Comparison of ENCODE assay signal across 7 mouse cellular contexts in genomic region chr2:66408456-66408855, GRCm38 (mm10). TPM values are rescaled to one million over a fixed set of nuclear protein-coding genes. Genes with fewer than 3 reads are reported as not detected.
DNase-seq lines count a peak whose midpoint lies in the region; ATAC-seq and TF ChIP-seq lines count a peak whose summit lies in the region.

No protein-coding gene starts in this region.

- DNase-seq in lung, postnatal 36 days, result no peak
- DNase-seq in thymus, postnatal 14 days, result no peak
- no peak for DNase-seq in adrenal gland, postnatal 10 days

- no peak for TF ChIP-seq CTCF in intestine, postnatal 0 days (IDR thresholded peaks at IDR 0.05; ENCODE audit: low read depth)

- no peaks in the 10 kb centered on the region for H3K36me3 ChIP-seq in lung, embryonic 16.5 days (ENCODE audit: control insufficient read depth, insufficient read depth, low read length)
- no peaks in the 10 kb centered on the region for H3K36me3 ChIP-seq in embryonic facial prominence, embryonic 12.5 days
- no peaks in the 10 kb centered on the region for H3K36me3 ChIP-seq in intestine, postnatal 0 days (ENCODE audit: control insufficient read depth, insufficient read depth)
- H3K36me3 ChIP-seq in neural tube, embryonic 14.5 days (ENCODE audit: control insufficient read depth, insufficient read depth, low read length), result no peaks in the 10 kb centered on the region

- no peaks in the 10 kb centered on the region for H3K9me3 ChIP-seq in lung, embryonic 16.5 days (ENCODE audit: control insufficient read depth, low read length)
- H3K9me3 ChIP-seq in embryonic facial prominence, embryonic 12.5 days, result no peaks in the 10 kb centered on the region
- H3K9me3 ChIP-seq in intestine, postnatal 0 days (ENCODE audit: control insufficient read depth), result no peaks in the 10 kb centered on the region
- H3K9me3 ChIP-seq in neural tube, embryonic 14.5 days (ENCODE audit: control insufficient read depth, low read length), result no peaks in the 10 kb centered on the region

- no peak for ATAC-seq in lung, embryonic 16.5 days (ENCODE audit: low read depth)
- ATAC-seq in embryonic facial prominence, embryonic 12.5 days (ENCODE audit: insufficient number of reproducible peaks, insufficient read depth, low FRiP score, low TSS enrichment), result no peak
- ATAC-seq in intestine, postnatal 0 days, result no peak
- peak; percentile 45; the same call in 1 of the 2 replicates for ATAC-seq in neural tube, embryonic 14.5 days (ENCODE audit: low read depth)

- H3K27me3 ChIP-seq in lung, embryonic 16.5 days (ENCODE audit: control insufficient read depth, insufficient read depth, low read depth, low read length), result peaks cover 17% of the 10 kb centered on the region
- peaks cover 13% of the 10 kb centered on the region for H3K27me3 ChIP-seq in embryonic facial prominence, embryonic 12.5 days
- H3K27me3 ChIP-seq in intestine, postnatal 0 days (replicated peaks; ENCODE audit: control insufficient read depth, insufficient read depth, low read length), result 0 out of 2 replicates have a peak, but pooled peaks cover 8% of the 10 kb centered on the region
- no peaks in the 10 kb centered on the region for H3K27me3 ChIP-seq in neural tube, embryonic 14.5 days (ENCODE audit: control insufficient read depth, insufficient read depth, low read length)

- no peak overlapping the region for H3K4me3 ChIP-seq in lung, embryonic 16.5 days (ENCODE audit: low read length)
- H3K4me3 ChIP-seq in embryonic facial prominence, embryonic 12.5 days, result no peak overlapping the region
- 0 out of 2 replicates have a peak overlapping the region, but pooled peaks have one; percentile 14 for H3K4me3 ChIP-seq in intestine, postnatal 0 days (ENCODE audit: low read depth, low read length)
- peak overlapping the region; percentile 52 for H3K4me3 ChIP-seq in neural tube, embryonic 14.5 days (ENCODE audit: low read depth, low read length)

- peak overlapping the region; percentile 76 for H3K4me2 ChIP-seq in lung, embryonic 16.5 days (ENCODE audit: low read depth, low read length)
- peak overlapping the region; percentile 69 for H3K4me2 ChIP-seq in embryonic facial prominence, embryonic 12.5 days (replicated peaks)
- no peak overlapping the region; the same call in 1 of the 2 replicates for H3K4me2 ChIP-seq in intestine, postnatal 0 days (replicated peaks; ENCODE audit: low read depth)
- peak overlapping the region; percentile 66 for H3K4me2 ChIP-seq in neural tube, embryonic 14.5 days (ENCODE audit: low read depth, low read length)

- WGBS in lung, embryonic 16.5 days, result 9% methylated on average over 11 of the region's 11 CpGs
- whole genome bisulfite sequencing in embryonic facial prominence, embryonic 12.5 days, result 24% methylated on average over 11 of the region's 11 CpGs
- WGBS in intestine, postnatal 0 days, result 13% methylated on average over 11 of the region's 11 CpGs
- WGBS in neural tube, embryonic 14.5 days, result 15% methylated on average over 11 of the region's 11 CpGs

- no peaks in the 10 kb centered on the region; the same call in 1 of the 2 replicates for H3K4me1 ChIP-seq in lung, embryonic 16.5 days (replicated peaks; ENCODE audit: control insufficient read depth, insufficient read depth, low read length)
- H3K4me1 ChIP-seq in embryonic facial prominence, embryonic 12.5 days, result peaks cover 7% of the 10 kb centered on the region; the same call in 1 of the 2 replicates
- H3K4me1 ChIP-seq in intestine, postnatal 0 days (replicated peaks; ENCODE audit: control insufficient read depth, insufficient read depth, low read length), result no peaks in the 10 kb centered on the region
- H3K4me1 ChIP-seq in neural tube, embryonic 14.5 days (ENCODE audit: control insufficient read depth, insufficient read depth, low read length), result peaks cover 10% of the 10 kb centered on the region; the same call in 1 of the 2 replicates

- H3K9ac ChIP-seq in lung, embryonic 16.5 days (ENCODE audit: low read length), result no peak overlapping the region
- H3K9ac ChIP-seq in embryonic facial prominence, embryonic 12.5 days, result no peak overlapping the region
- no peak overlapping the region for H3K9ac ChIP-seq in intestine, postnatal 0 days (ENCODE audit: low read depth, low read length)
- H3K9ac ChIP-seq in neural tube, embryonic 14.5 days (replicated peaks; ENCODE audit: low read depth, low read length), result peak overlapping the region; percentile 51

- no peak overlapping the region for H3K27ac ChIP-seq in lung, embryonic 16.5 days (ENCODE audit: low read length)
- H3K27ac ChIP-seq in embryonic facial prominence, embryonic 12.5 days, result no peak overlapping the region
- no peak overlapping the region for H3K27ac ChIP-seq in intestine, postnatal 0 days (ENCODE audit: low read depth, low read length)
- 0 out of 2 replicates have a peak overlapping the region, but pooled peaks have one; percentile 19 for H3K27ac ChIP-seq in neural tube, embryonic 14.5 days (ENCODE audit: low read depth, low read length)

RNA-seq across cellular contexts. Expression of gene Scn1a, which starts 32.2 kb away (rescaled TPM):
- polyA plus RNA-seq in lung, embryonic 16.5 days (2015; fragmentation: Nextera tagmentation; extraction: Ambion mirVana), result 0.05 and 0.33 TPM in 2 replicates
- 1.4 and 2.1 TPM in 2 replicates for polyA plus RNA-seq in embryonic facial prominence, embryonic 12.5 days (2016; fragmentation: Nextera tagmentation; extraction: Ambion mirVana)
- polyA plus RNA-seq in intestine, postnatal 0 days (2015; fragmentation: Nextera tagmentation; extraction: Ambion mirVana), result 0.05 and 0.09 TPM in 2 replicates
- polyA plus RNA-seq in neural tube, embryonic 14.5 days (2014; fragmentation: Nextera tagmentation; extraction: Ambion mirVana), result 23.9 and 30.8 TPM in 2 replicates
- total RNA-seq in adrenal gland, postnatal 10 days (2021), result under 1 TPM; 0.12 to 0.42 TPM

Comparison
In these comparisons a context has a peak if more than half of its experiments do, and no peak if none do; other contexts are left out.
1. H3K4me3 ChIP-seq: peak in intestine, postnatal 0 days (single experiment) and neural tube, embryonic 14.5 days (single experiment); none in lung, embryonic 16.5 days (single experiment) and embryonic facial prominence, embryonic 12.5 days (single experiment).